Mouse (Mus musculus) olfactory bulb, adult 2 months (tissue): ENCODE measurements at regions not wholly inside any gene's neighbourhood (a gene's known extent, or its start where the extent isn't known, plus 50 kb on each side); places are given as distances from the start of the nearest gene placed in this dataset.

Experiments used
- H3K27ac ChIP-seq: fragments of 200-500 bp; 2 replicates; pipeline ENCODE4 v1.5.1; 2012; ENCODE audit warnings: low read depth, low read length; ENCODE audit not compliant: insufficient read depth
- H3K4me1 ChIP-seq: fragments of 200-500 bp; 2 replicates; pipeline ENCODE4 v1.6.1; 2012; ENCODE audit warnings: low read length; ENCODE audit not compliant: control insufficient read depth, insufficient read depth
- H3K4me3 ChIP-seq: fragments of 200-500 bp; 2 replicates; pipeline ENCODE4 v1.5.1; 2012; ENCODE audit warnings: mild to moderate bottlenecking, low read depth, low read length, moderate library complexity; ENCODE audit not compliant: insufficient read depth
- CTCF ChIP-seq: fragments of 200-500 bp; IDR thresholded peaks from 2 replicates; pipeline ENCODE4 v1.5.1; 2012; ENCODE audit warnings: low read depth, mild to moderate bottlenecking, low read length, moderate library complexity; ENCODE audit not compliant: insufficient read depth
- POLR2A ChIP-seq: fragments of 200-500 bp; IDR thresholded peaks from 2 replicates; pipeline ENCODE4 v1.6.1; 2012; ENCODE audit warnings: mild to moderate bottlenecking, low read depth, low read length, moderate library complexity; ENCODE audit not compliant: insufficient read depth
- WGBS: fragments of 180-500 bp; shearing (Covaris S2); methylation state at CpG from one replicate; pipeline ENCODE4 v1.1.7; 2018; 5-methylcytosine and 5-hydroxymethylcytosine counted together

DNA sequence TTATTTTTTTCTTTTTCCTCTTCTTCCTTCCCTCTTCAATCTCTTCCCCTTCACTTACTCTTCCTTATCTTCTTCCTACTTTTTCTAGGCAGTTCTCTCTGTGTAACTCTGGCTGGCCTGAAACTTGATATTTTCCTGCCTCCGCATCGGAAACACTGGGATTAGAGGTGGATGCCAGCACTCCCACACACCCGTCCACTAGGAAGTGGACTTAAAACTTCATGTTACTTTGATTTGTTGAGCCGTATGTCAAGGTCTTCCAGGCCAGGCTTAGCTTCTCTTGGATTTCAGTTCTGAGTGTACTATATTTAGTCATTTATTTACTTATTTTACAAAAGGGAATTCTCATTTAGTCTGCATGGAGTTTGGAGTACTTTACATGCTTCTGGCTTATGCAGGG lies 62.1 kb upstream of the Gm9887 start:
- Histone ChIP-seq H3K27ac (no peak overlapping the region), H3K4me3 (no peak overlapping the region), H3K4me1 (peaks cover 2% of the 10 kb centered on the region; the same call in 1 of the 2 replicates)
- no peak for TF ChIP-seq CTCF
- no peak for TF ChIP-seq POLR2A
- WGBS, result 88% methylated on average over 4 of the region's 4 CpGs

DNA sequence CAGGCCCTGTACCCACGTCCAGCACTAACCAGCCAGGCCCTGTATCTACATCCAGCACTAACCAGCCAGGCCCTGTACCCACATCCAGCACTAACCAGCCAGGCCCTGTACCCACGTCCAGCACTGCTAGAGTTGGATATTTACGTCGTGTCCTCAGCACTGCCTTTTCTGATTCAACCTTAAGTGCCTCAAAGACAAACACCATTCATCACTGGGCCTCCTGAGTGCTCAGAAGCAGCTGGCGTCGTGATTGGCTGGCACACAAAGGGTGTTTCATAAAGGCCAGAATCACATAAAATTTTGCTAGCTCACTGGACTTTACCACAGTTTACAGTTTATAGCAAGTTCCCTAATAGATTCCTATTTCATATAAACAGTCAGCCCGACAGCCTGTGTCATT lies 59.8 kb upstream of the Gm9887 start:
- H3K27ac ChIP-seq, result no peak overlapping the region
- H3K4me1 ChIP-seq, result peaks cover 2% of the 10 kb centered on the region; the same call in 1 of the 2 replicates
- 69% methylated on average over 7 of the region's 7 CpGs for WGBS
- no peak for TF ChIP-seq CTCF
- no peak for TF ChIP-seq POLR2A
- H3K4me3 ChIP-seq, result no peak overlapping the region

DNA sequence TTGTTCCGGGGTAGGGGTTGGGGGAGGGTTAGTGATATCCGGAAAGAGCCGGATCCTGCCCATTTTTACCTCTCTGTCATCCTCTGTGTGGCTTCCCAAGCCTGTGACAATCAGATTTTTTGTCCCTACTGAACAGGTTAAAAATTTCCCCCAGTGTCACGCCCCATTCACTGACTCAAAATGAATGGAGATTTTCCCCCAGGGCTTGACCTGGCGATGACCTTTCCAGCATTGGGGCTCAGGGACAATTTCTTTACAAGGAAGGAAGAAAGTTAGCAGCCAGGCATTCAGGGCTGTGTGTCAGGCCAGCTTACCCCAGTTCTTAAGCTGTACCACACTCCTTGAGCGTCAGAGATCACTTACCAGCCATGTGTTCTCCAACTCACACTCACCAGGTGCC lies 55.9 kb upstream of the Gm9887 start:
- no peak overlapping the region for H3K4me3 ChIP-seq
- no peak overlapping the region for H3K27ac ChIP-seq
- no peaks in the 10 kb centered on the region for H3K4me1 ChIP-seq
- TF ChIP-seq POLR2A (no peak), CTCF (no peak)
- 70% methylated on average over 6 of the region's 6 CpGs for WGBS

DNA sequence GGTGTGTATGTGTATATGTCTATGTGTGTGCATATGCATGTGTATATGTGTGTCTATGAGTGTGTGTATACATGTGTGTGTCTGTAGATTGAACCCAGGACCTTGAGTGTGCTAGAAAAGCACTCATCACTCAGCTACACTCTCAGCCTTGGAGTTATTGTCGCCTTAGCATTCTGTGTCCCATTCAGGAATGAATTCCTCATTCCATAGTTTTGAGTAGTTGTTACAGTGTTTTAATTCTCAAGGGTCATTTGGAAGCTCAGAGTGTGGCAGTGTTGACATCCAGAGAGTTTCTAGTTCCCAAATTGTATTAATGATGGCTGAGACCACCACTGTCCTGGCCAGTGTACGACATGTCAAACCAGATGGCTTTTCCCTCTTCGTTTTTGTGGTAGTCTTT lies 53.4 kb upstream of the Gm9887 start:
- H3K4me1 ChIP-seq, result no peaks in the 10 kb centered on the region
- WGBS, result 91% methylated on average over 3 of the region's 3 CpGs

DNA sequence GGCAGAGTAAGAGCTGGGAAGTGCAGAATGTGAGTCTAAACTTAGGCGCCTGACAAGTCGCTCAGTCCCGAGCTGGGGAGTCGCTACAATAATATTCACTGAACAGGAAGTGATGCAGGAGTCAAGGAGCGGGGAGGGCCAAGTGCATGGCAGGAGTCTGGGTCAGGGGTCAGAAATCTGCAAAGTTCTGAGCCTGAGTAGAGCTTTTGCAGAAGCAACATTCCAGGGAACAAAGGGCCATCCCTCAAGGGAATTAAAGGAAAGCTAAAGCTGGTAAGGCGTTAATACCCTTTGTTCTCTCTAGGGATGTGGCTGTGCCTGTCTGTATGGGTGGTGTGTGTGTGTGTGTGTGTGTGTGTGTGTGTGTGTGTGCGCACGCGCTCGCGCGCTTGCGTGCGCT lies 52.7 kb upstream of the Gm9887 start:
- Histone ChIP-seq H3K4me1 (no peaks in the 10 kb centered on the region), H3K27ac (no peak overlapping the region), H3K4me3 (no peak overlapping the region)
- no peak for TF ChIP-seq CTCF
- no peak for TF ChIP-seq POLR2A
- WGBS, result 69% methylated on average over 14 of the region's 14 CpGs

More for the DNA sequence above, 53.4 kb upstream of the Gm9887 start:
- H3K27ac ChIP-seq, result no peak overlapping the region
- H3K4me3 ChIP-seq, result no peak overlapping the region
- TF ChIP-seq CTCF (no peak), POLR2A (no peak)
